Mouse (Mus musculus) G1E (cell line): ENCODE measurements at regions not wholly inside any gene's neighbourhood (a gene's known extent, or its start where the extent isn't known, plus 50 kb on each side); places are given as distances from the start of the nearest gene placed in this dataset.

ENCODE experiments used
- CTCF ChIP-seq: IDR thresholded peaks from 2 replicates; pipeline ENCODE4 v1.5.1; 2012; ENCODE audit warnings: low read depth, low read length, inconsistent platforms, mixed read lengths
- TAL1 ChIP-seq: conservative IDR thresholded peaks from 2 replicates; pipeline ENCODE4 v1.6.1; 2012; ENCODE audit warnings: low read depth, low read length, inconsistent platforms, mixed read lengths

DNA sequence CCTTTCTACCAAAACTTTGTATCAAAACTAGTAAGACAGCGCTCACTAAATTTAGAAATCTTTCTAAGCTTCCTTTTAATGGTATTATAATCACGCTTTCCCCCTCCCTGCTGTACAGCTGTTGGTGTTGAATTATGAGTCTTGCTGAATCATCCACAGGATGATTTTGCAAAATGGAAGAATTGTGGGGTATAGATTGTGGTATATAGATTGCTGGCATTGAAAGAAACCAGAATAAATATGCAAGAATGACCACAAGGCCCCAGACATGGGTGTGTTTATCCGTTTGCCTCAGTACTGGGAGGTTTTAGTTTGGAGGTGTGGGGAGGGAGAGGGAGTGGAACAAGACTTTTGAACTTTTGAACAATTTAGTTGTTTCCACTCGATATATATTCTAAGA is 176.1 kb upstream of the Cdkn2b start:
- TF ChIP-seq CTCF (no peak), TAL1 (no peak)
